Comparison of ENCODE assay signal across 10 mouse cellular contexts in the genomic region with DNA sequence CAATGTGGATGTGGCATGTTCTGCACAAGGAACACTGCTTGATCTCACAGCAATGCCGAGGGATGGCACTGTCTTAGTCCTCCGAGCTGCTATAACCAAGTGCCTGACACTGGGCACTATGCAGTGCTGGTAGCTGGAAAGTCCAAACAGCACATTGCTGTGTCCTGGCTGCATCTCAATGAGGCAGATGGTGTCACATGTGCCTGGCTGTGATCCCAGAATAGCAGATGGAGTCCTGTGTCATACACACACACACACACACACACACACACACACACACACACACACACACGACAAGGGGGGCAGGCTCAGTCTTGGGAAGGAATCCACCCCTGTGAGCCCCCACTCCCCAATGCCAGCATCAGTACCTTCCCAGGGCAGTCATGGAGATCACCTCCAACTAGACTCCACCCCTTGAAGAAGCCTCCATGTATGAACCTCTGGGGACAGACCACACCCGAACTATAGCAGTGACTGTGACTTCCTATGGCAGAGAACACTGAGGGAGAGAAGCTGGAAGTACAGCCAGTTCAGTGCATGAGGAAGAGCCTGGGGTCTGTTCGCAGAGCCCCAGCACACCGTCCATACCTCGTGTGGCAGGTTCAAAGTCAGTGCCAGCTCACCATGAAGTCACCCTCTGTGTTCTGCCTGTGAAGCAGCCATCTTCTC.
DNase-seq lines count a peak whose midpoint lies in the region; ATAC-seq and TF ChIP-seq lines count a peak whose summit lies in the region.
"Had no signal": no experiment of that assay in that cellular context is flagged by ENCODE, and none has a peak within 500 bp of the region (broad histone marks: within the 10 kb centered on the region; RNA-seq: fewer than 3 reads in every experiment).

No protein-coding gene starts in this region.

- peak; percentile 19 for DNase-seq in kidney, adult 2 months
- no peak for DNase-seq in kidney, adult 8-10 months
- peak; percentile 24 for DNase-seq in cerebellum, adult 8-10 months
- peak; percentile 44 for DNase-seq in gastrocnemius, postnatal 14 days
- DNase-seq in left cerebral cortex, adult 11 months (ENCODE audit: low spot score) = peak; percentile 15
- DNase-seq in ovary, postnatal 36 days (ENCODE audit: low spot score) = no peak

- no peak for ATAC-seq in megakaryocyte-erythroid progenitor cell, adult 5-6 weeks (replicated peaks; ENCODE audit: low FRiP score, low TSS enrichment, poor library complexity, severe bottlenecking)
- no peak for ATAC-seq in erythroblast, adult 5-6 weeks (replicated peaks; ENCODE audit: low FRiP score, poor library complexity, severe bottlenecking)
- ATAC-seq: Patski had no signal

- TF ChIP-seq CTCF in kidney, adult 2 months (conservative IDR thresholded peaks at IDR 0.05; ENCODE audit: insufficient read depth, insufficient read length, low read depth, low read length) = no peak

- 70% methylated on average over 7 of the region's 7 CpGs for WGBS in kidney, adult 2 months

- no peak overlapping the region for H3K27ac ChIP-seq in kidney, adult 2 months (ENCODE audit: insufficient read depth, low read depth, low read length)

- no peak for TF ChIP-seq POLR2A in kidney, adult 2 months (IDR thresholded peaks at IDR 0.05; ENCODE audit: low read depth, low read length)

- intact Hi-C loops in gastrocnemius, postnatal 14 days (cut with DNase I; ENCODE audit: low total_unique reads) = no loop called here

- no peaks in the 10 kb centered on the region for H3K27me3 ChIP-seq in kidney, adult 2 months (replicated peaks; ENCODE audit: control insufficient read depth, insufficient read depth, low read length)

- H3K4me1 ChIP-seq in kidney, adult 2 months (ENCODE audit: control insufficient read depth, insufficient read depth, low read length) = no peaks in the 10 kb centered on the region

- no peaks in the 10 kb centered on the region for H3K36me3 ChIP-seq in kidney, adult 2 months (ENCODE audit: control insufficient read depth, insufficient read depth, low read length)

- H3K4me3 ChIP-seq in kidney, adult 2 months (ENCODE audit: insufficient read depth, low read depth, low read length) = no peak overlapping the region
- H3K4me3 ChIP-seq: erythroblast, embryonic 14.5 days had no signal

Comparison
In these comparisons a context has a peak if more than half of its experiments do, and no peak if none do; other contexts are left out.
1. DNase-seq: peak in kidney, adult 2 months (single experiment), cerebellum, adult 8-10 months (single experiment), gastrocnemius, postnatal 14 days (single experiment) and left cerebral cortex, adult 11 months (single experiment); none in kidney, adult 8-10 months (0 of 2) and ovary, postnatal 36 days (single experiment).